ENCODE assay signal across 18 mouse cellular contexts in the genomic region with DNA sequence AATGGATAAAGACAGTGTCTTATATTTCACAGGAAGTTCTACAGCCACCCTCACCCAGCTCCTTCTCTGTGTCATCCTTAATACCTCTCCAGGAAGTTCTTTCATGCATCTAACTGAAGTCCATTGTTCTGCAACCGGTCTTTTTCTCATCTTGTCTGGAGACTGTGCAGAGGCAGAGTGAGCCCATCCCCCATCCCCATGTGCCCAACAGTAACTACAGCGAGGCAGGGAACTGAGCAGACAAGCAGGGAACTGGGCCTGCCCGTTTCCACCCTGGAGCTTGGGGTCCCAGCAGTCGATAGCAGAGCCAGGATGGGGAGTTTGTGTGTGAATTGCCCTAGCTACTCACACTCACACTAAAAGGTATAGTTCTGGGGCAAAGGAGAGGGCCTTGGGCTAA. TPM values are rescaled to one million over a fixed set of nuclear protein-coding genes. Genes with fewer than 3 reads are reported as not detected.
DNase-seq lines count a peak whose midpoint lies in the region; ATAC-seq and TF ChIP-seq lines count a peak whose summit lies in the region.
"Had no signal": no experiment of that assay in that cellular context is flagged by ENCODE, and none has a peak within 500 bp of the region (broad histone marks: within the 10 kb centered on the region; RNA-seq: fewer than 3 reads in every experiment).

No protein-coding gene starts in this region.

- H3K9ac ChIP-seq in forebrain, embryonic 13.5 days = no peak overlapping the region
- H3K9ac ChIP-seq in hindbrain, embryonic 11.5 days (ENCODE audit: low read depth, low read length) = no peak overlapping the region
- H3K9ac ChIP-seq in hindbrain, postnatal 0 days (replicated peaks; ENCODE audit: low read length) = no peak overlapping the region
- H3K9ac ChIP-seq in neural tube, embryonic 12.5 days = no peak overlapping the region
- H3K9ac ChIP-seq: embryonic facial prominence, embryonic 15.5 days; stomach, embryonic 15.5 days had no signal

- TF ChIP-seq CTCF in hindbrain, postnatal 0 days (IDR thresholded peaks at IDR 0.05; ENCODE audit: low read depth) = no peak

- peaks cover 44% of the 10 kb centered on the region for H3K36me3 ChIP-seq in forebrain, embryonic 10.5 days (replicated peaks)
- peaks cover 55% of the 10 kb centered on the region for H3K36me3 ChIP-seq in forebrain, embryonic 13.5 days (ENCODE audit: poor library complexity, severe bottlenecking)
- H3K36me3 ChIP-seq in hindbrain, embryonic 11.5 days (ENCODE audit: control insufficient read depth, insufficient read depth, low read length) = no peaks in the 10 kb centered on the region
- H3K36me3 ChIP-seq in hindbrain, postnatal 0 days (ENCODE audit: insufficient read depth, low read length) = peaks cover 4% of the 10 kb centered on the region; the same call in 1 of the 2 replicates
- H3K36me3 ChIP-seq in neural tube, embryonic 12.5 days = peaks cover 48% of the 10 kb centered on the region
- H3K36me3 ChIP-seq: embryonic facial prominence, embryonic 15.5 days; stomach, embryonic 15.5 days had no signal

- no peaks in the 10 kb centered on the region for H3K27me3 ChIP-seq in forebrain, embryonic 10.5 days (ENCODE audit: poor library complexity, severe bottlenecking)
- no peaks in the 10 kb centered on the region for H3K27me3 ChIP-seq in forebrain, embryonic 13.5 days
- no peaks in the 10 kb centered on the region for H3K27me3 ChIP-seq in hindbrain, embryonic 11.5 days (ENCODE audit: control insufficient read depth, insufficient read depth, low read length)
- no peaks in the 10 kb centered on the region for H3K27me3 ChIP-seq in hindbrain, postnatal 0 days (ENCODE audit: insufficient read depth, low read length)
- H3K27me3 ChIP-seq in neural tube, embryonic 12.5 days (replicated peaks) = no peaks in the 10 kb centered on the region
- H3K27me3 ChIP-seq: embryonic facial prominence, embryonic 15.5 days; Patski; stomach, embryonic 15.5 days had no signal

- DNase-seq in forebrain, embryonic 10.5 days (ENCODE audit: extremely low spot score, low spot score) = no peak
- peak; percentile 53 for DNase-seq in hindbrain, embryonic 11.5 days (ENCODE audit: low spot score)
- no peak for DNase-seq in hindbrain, postnatal 0 days (ENCODE audit: low spot score)
- no peak for DNase-seq in neural tube, embryonic 10.5 days (ENCODE audit: extremely low spot score, low spot score)
- DNase-seq in testis, postnatal 10 days (ENCODE audit: low spot score) = no peak
- DNase-seq in adrenal gland, postnatal 4 days (ENCODE audit: low spot score in 2 of 2) = no peak
- DNase-seq: cerebellum, adult 8-10 months; gastrocnemius, postnatal 25 days; heart, postnatal 36 days; kidney, adult 18-20 months; kidney, postnatal 4 days; left cerebral cortex, postnatal 4 days; thymus, postnatal 25 days had no signal

- H3K27ac ChIP-seq in forebrain, embryonic 10.5 days = peak overlapping the region; percentile 75
- no peak overlapping the region for H3K27ac ChIP-seq in forebrain, embryonic 13.5 days
- H3K27ac ChIP-seq in hindbrain, embryonic 11.5 days (ENCODE audit: low read depth, low read length) = peak overlapping the region; percentile 34; the same call in 1 of the 2 replicates
- no peak overlapping the region for H3K27ac ChIP-seq in hindbrain, postnatal 0 days
- H3K27ac ChIP-seq in neural tube, embryonic 12.5 days = no peak overlapping the region
- H3K27ac ChIP-seq: embryonic facial prominence, embryonic 15.5 days; stomach, embryonic 15.5 days had no signal

- 24% methylated on average over 4 of the region's 4 CpGs for WGBS in forebrain, embryonic 10.5 days
- 17% methylated on average over 4 of the region's 4 CpGs for whole genome bisulfite sequencing in forebrain, embryonic 13.5 days
- 29% methylated on average over 4 of the region's 4 CpGs for WGBS in hindbrain, embryonic 11.5 days
- WGBS in hindbrain, postnatal 0 days = 30% methylated on average over 4 of the region's 4 CpGs
- 23% methylated on average over 4 of the region's 4 CpGs for WGBS in neural tube, embryonic 12.5 days

- ATAC-seq in forebrain, embryonic 13.5 days = no peak
- peak; percentile 54; the same call in 1 of the 2 replicates for ATAC-seq in hindbrain, embryonic 11.5 days (ENCODE audit: low FRiP score)
- no peak for ATAC-seq in hindbrain, postnatal 0 days
- 0 out of 2 replicates have a peak, but pooled peaks have one; percentile 34 for ATAC-seq in neural tube, embryonic 12.5 days (ENCODE audit: low FRiP score, low read depth)
- ATAC-seq: Patski had no signal

- no peaks in the 10 kb centered on the region for H3K9me3 ChIP-seq in forebrain, embryonic 10.5 days
- no peaks in the 10 kb centered on the region for H3K9me3 ChIP-seq in forebrain, embryonic 13.5 days (replicated peaks)
- H3K9me3 ChIP-seq in hindbrain, embryonic 11.5 days (ENCODE audit: control insufficient read depth, low read length) = no peaks in the 10 kb centered on the region
- H3K9me3 ChIP-seq in hindbrain, postnatal 0 days (ENCODE audit: low read length) = no peaks in the 10 kb centered on the region
- H3K9me3 ChIP-seq in neural tube, embryonic 12.5 days = no peaks in the 10 kb centered on the region
- H3K9me3 ChIP-seq: embryonic facial prominence, embryonic 15.5 days; stomach, embryonic 15.5 days had no signal

- no peak overlapping the region for H3K4me2 ChIP-seq in forebrain, embryonic 13.5 days
- no peak overlapping the region for H3K4me2 ChIP-seq in hindbrain, embryonic 11.5 days (replicated peaks; ENCODE audit: low read depth, low read length)
- no peak overlapping the region for H3K4me2 ChIP-seq in hindbrain, postnatal 0 days (ENCODE audit: low read depth, low read length)
- no peak overlapping the region for H3K4me2 ChIP-seq in neural tube, embryonic 12.5 days (replicated peaks)
- H3K4me2 ChIP-seq: embryonic facial prominence, embryonic 15.5 days; stomach, embryonic 15.5 days had no signal

- H3K4me1 ChIP-seq in forebrain, embryonic 10.5 days = peaks cover 67% of the 10 kb centered on the region
- H3K4me1 ChIP-seq in forebrain, embryonic 13.5 days = peaks cover 21% of the 10 kb centered on the region
- H3K4me1 ChIP-seq in hindbrain, embryonic 11.5 days (replicated peaks; ENCODE audit: control insufficient read depth, insufficient read depth, low read length) = peaks cover 10% of the 10 kb centered on the region
- H3K4me1 ChIP-seq in hindbrain, postnatal 0 days (ENCODE audit: insufficient read depth, low read length) = peaks cover 9% of the 10 kb centered on the region; the same call in 1 of the 2 replicates
- peaks cover 43% of the 10 kb centered on the region for H3K4me1 ChIP-seq in neural tube, embryonic 12.5 days

- no peak overlapping the region for H3K4me3 ChIP-seq in forebrain, embryonic 10.5 days
- no peak overlapping the region for H3K4me3 ChIP-seq in forebrain, embryonic 13.5 days
- H3K4me3 ChIP-seq in hindbrain, embryonic 11.5 days (ENCODE audit: low read depth, low read length) = no peak overlapping the region
- H3K4me3 ChIP-seq in hindbrain, postnatal 0 days (ENCODE audit: low read length) = no peak overlapping the region
- no peak overlapping the region for H3K4me3 ChIP-seq in neural tube, embryonic 12.5 days
- H3K4me3 ChIP-seq: embryonic facial prominence, embryonic 15.5 days; stomach, embryonic 15.5 days had no signal

RNA-seq across cellular contexts. Expression of a gene that starts 9.3 kb away (rescaled TPM):
- 12.7 and 15.9 TPM in 2 replicates for polyA plus RNA-seq in forebrain, embryonic 10.5 days (2016; fragmentation: Nextera tagmentation; extraction: Ambion mirVana)
- polyA plus RNA-seq in forebrain, embryonic 13.5 days (2015; fragmentation: Nextera tagmentation; extraction: Ambion mirVana) = 28.1 and 32.8 TPM in 2 replicates
- polyA plus RNA-seq in hindbrain, embryonic 11.5 days (2014; fragmentation: Nextera tagmentation; extraction: Ambion mirVana) = 23.0 and 25.9 TPM in 2 replicates
- 40.5 and 47.6 TPM in 2 replicates for total RNA-seq in hindbrain, postnatal 0 days (2014; rRNA removed)
- polyA plus RNA-seq in hindbrain, postnatal 0 days (2015; fragmentation: Nextera tagmentation; extraction: Ambion mirVana) = 26.7 and 26.8 TPM in 2 replicates
- polyA plus RNA-seq in neural tube, embryonic 12.5 days (2016; fragmentation: Nextera tagmentation; extraction: Ambion mirVana) = 51.6 and 60.8 TPM in 2 replicates
- 10 to 100 TPM; 18.4 to 23.4 TPM for total RNA-seq in adrenal gland, postnatal 4 days (2021)

RNA-seq across cellular contexts. Expression of a gene that starts 37.5 kb away (rescaled TPM):
- polyA plus RNA-seq in forebrain, embryonic 10.5 days (2016; fragmentation: Nextera tagmentation; extraction: Ambion mirVana) = 825 and 923 TPM in 2 replicates
- polyA plus RNA-seq in forebrain, embryonic 13.5 days (2015; fragmentation: Nextera tagmentation; extraction: Ambion mirVana) = 261 and 291 TPM in 2 replicates
- polyA plus RNA-seq in hindbrain, embryonic 11.5 days (2014; fragmentation: Nextera tagmentation; extraction: Ambion mirVana) = 245 and 269 TPM in 2 replicates
- total RNA-seq in hindbrain, postnatal 0 days (2014; rRNA removed) = 214 and 215 TPM in 2 replicates
- polyA plus RNA-seq in hindbrain, postnatal 0 days (2015; fragmentation: Nextera tagmentation; extraction: Ambion mirVana) = 161 TPM in 2 replicates
- 640 and 651 TPM in 2 replicates for polyA plus RNA-seq in neural tube, embryonic 12.5 days (2016; fragmentation: Nextera tagmentation; extraction: Ambion mirVana)
- 100 to 1,000 TPM; 366 to 430 TPM for total RNA-seq in adrenal gland, postnatal 4 days (2021)

Comparison
In these comparisons a context has a peak if more than half of its experiments do, and no peak if none do; other contexts are left out.
1. H3K27ac ChIP-seq: peak in forebrain, embryonic 10.5 days (single experiment) and hindbrain, embryonic 11.5 days (single experiment); none in forebrain, embryonic 13.5 days (single experiment), hindbrain, postnatal 0 days (single experiment) and neural tube, embryonic 12.5 days (single experiment).
2. ATAC-seq: peak in hindbrain, embryonic 11.5 days (single experiment) and neural tube, embryonic 12.5 days (single experiment); none in forebrain, embryonic 13.5 days (single experiment) and hindbrain, postnatal 0 days (single experiment).